Mouse (Mus musculus) CH12.LX (cell line): Measurements from ENCODE around the gene A430078G23Rik. TPM values are rescaled to one million over a fixed set of nuclear protein-coding genes. Genes with fewer than 3 reads are reported as not detected.

ENCODE experiments used
- DNase-seq: peaks from one replicate; pipeline ENCODE4 v3.0.0-alpha.2; 2013; ENCODE audit errors: extremely low read depth
- H3K27ac ChIP-seq: 2 replicates; pipeline ENCODE4 v1.5.1; 2012; ENCODE audit warnings: low read depth, mild to moderate bottlenecking, control low read depth, moderate library complexity; ENCODE audit not compliant: insufficient read depth
- H3K27me3 ChIP-seq: replicated peaks from 2 replicates; pipeline ENCODE3; 2012; ENCODE audit warnings: inconsistent platforms
- H3K36me3 ChIP-seq, 2 experiments: replicated peaks in 1 of 2; 2 replicates each; pipeline versions ENCODE3 to v1.6.1; 2012; ENCODE audit warnings: inconsistent platforms in 1 of 2, low read length in 1 of 2, mild to moderate bottlenecking in 1 of 2, mixed read lengths in 1 of 2, moderate library complexity in 1 of 2; ENCODE audit not compliant: control insufficient read depth in 1 of 2, insufficient read depth in 1 of 2
- H3K4me1 ChIP-seq, 2 experiments: 2 replicates each; pipeline ENCODE4 v1.6.1; 2012; ENCODE audit warnings: inconsistent platforms in 1 of 2, moderate library complexity in 1 of 2; ENCODE audit not compliant: insufficient read depth in 2 of 2, control insufficient read depth in 1 of 2
- H3K4me2 ChIP-seq: 2 replicates; pipeline ENCODE4 v1.6.1; 2012; ENCODE audit warnings: low read depth, mild to moderate bottlenecking, control low read depth; ENCODE audit not compliant: poor library complexity, insufficient read depth, severe bottlenecking
- H3K4me3 ChIP-seq, 3 experiments: fragments of 150-350 bp in 1 of 3; sonication (generic) in 1 of 3; replicated peaks in 1 of 3; 2 replicates each; pipeline versions ENCODE3 to v1.5.1; 2011 to 2012; ENCODE audit warnings: low read depth in 2 of 3, low read length in 2 of 3, mild to moderate bottlenecking in 2 of 3, moderate library complexity in 2 of 3, control low read depth in 1 of 3, improper control_type of control experiment in 1 of 3, inconsistent platforms in 1 of 3, mixed read lengths in 1 of 3; ENCODE audit not compliant: poor library complexity in 1 of 3
- H3K79me2 ChIP-seq: replicated peaks from 2 replicates; pipeline ENCODE4 v1.6.1; 2012; ENCODE audit warnings: mild to moderate bottlenecking, moderate library complexity; ENCODE audit not compliant: control insufficient read depth, poor library complexity, insufficient read depth, severe bottlenecking; ENCODE audit errors: extremely low read depth
- H3K9ac ChIP-seq: 2 replicates; pipeline ENCODE4 v1.6.1; 2012; ENCODE audit warnings: low read depth, mild to moderate bottlenecking, control low read depth, moderate library complexity; ENCODE audit not compliant: insufficient read depth
- H3K9me3 ChIP-seq: replicated peaks from 2 replicates; pipeline ENCODE3; 2012; ENCODE audit warnings: low read length, inconsistent platforms, mixed read lengths
- BHLHE40 ChIP-seq: IDR thresholded peaks from 2 replicates; pipeline ENCODE4 v1.6.1; 2011; ENCODE audit warnings: mild to moderate bottlenecking, low read depth, low read length, improper control_type of control experiment
- CHD1 ChIP-seq: IDR thresholded peaks from 2 replicates; pipeline ENCODE4 v1.6.1; 2012; ENCODE audit warnings: low read depth, low read length, improper control_type of control experiment, inconsistent platforms
- ELF1 ChIP-seq: IDR thresholded peaks from 2 replicates; pipeline ENCODE4 v1.6.1; 2014; ENCODE audit warnings: low read depth, mild to moderate bottlenecking, inconsistent platforms, low read length, improper control_type of control experiment
- ETS1 ChIP-seq: conservative IDR thresholded peaks from 2 replicates; pipeline ENCODE4 v1.6.1; 2012; ENCODE audit warnings: low read depth, mild to moderate bottlenecking, inconsistent platforms, low read length, improper control_type of control experiment, moderate library complexity
- GABPA ChIP-seq: IDR thresholded peaks from 2 replicates; pipeline ENCODE4 v1.6.1; 2012; ENCODE audit warnings: low read depth, low read length, improper control_type of control experiment, inconsistent platforms; ENCODE audit not compliant: insufficient replicate concordance
- HCFC1 ChIP-seq: IDR thresholded peaks from 2 replicates; pipeline ENCODE4 v1.6.1; 2012; ENCODE audit warnings: low read depth, mild to moderate bottlenecking, inconsistent platforms, low read length, improper control_type of control experiment
- JUND ChIP-seq: conservative IDR thresholded peaks from 2 replicates; pipeline ENCODE4 v1.6.1; 2011; ENCODE audit warnings: low read depth, low read length, improper control_type of control experiment
- KAT2A ChIP-seq: IDR thresholded peaks from 2 replicates; pipeline ENCODE4 v1.6.1; 2012; ENCODE audit warnings: low read length, improper control_type of control experiment, inconsistent platforms; ENCODE audit not compliant: insufficient replicate concordance
- MAX ChIP-seq: IDR thresholded peaks from 2 replicates; pipeline ENCODE4 v1.6.1; 2011; ENCODE audit warnings: low read length, improper control_type of control experiment
- MEF2A ChIP-seq: IDR thresholded peaks from 2 replicates; pipeline ENCODE4 v1.6.1; 2014; ENCODE audit warnings: low read depth, mild to moderate bottlenecking, inconsistent platforms, low read length, improper control_type of control experiment, borderline replicate concordance
- MXI1 ChIP-seq: IDR thresholded peaks from 2 replicates; pipeline ENCODE4 v1.6.1; 2011; ENCODE audit warnings: mild to moderate bottlenecking, low read depth, low read length, improper control_type of control experiment
- MYC ChIP-seq: IDR thresholded peaks from 2 replicates; pipeline ENCODE4 v1.6.1; 2011; ENCODE audit warnings: low read depth, mild to moderate bottlenecking, improper control_type of control experiment, low read length
- NELFE ChIP-seq: IDR thresholded peaks from 2 replicates; pipeline ENCODE4 v1.6.1; 2011; ENCODE audit warnings: low read depth, low read length, improper control_type of control experiment
- NRF1 ChIP-seq: IDR thresholded peaks from 2 replicates; pipeline ENCODE4 v1.6.1; 2014; ENCODE audit warnings: low read depth, mild to moderate bottlenecking, inconsistent platforms, low read length, improper control_type of control experiment, moderate library complexity
- PAX5 ChIP-seq: IDR thresholded peaks from 2 replicates; pipeline ENCODE4 v1.6.1; 2012; ENCODE audit warnings: low read length, inconsistent platforms, mixed read lengths
- POLR2AphosphoS2 ChIP-seq: IDR thresholded peaks from 2 replicates; pipeline ENCODE4 v1.6.1; 2011; ENCODE audit warnings: low read depth, low read length, improper control_type of control experiment
- RCOR1 ChIP-seq: conservative IDR thresholded peaks from 2 replicates; pipeline ENCODE4 v1.6.1; 2012; ENCODE audit warnings: low read depth, mild to moderate bottlenecking, inconsistent platforms, low read length, improper control_type of control experiment
- SMC3 ChIP-seq: IDR thresholded peaks from 2 replicates; pipeline ENCODE4 v1.6.1; 2011; ENCODE audit warnings: low read depth, low read length, improper control_type of control experiment
- TCF12 ChIP-seq: IDR thresholded peaks from 2 replicates; pipeline ENCODE4 v1.6.1; 2014; ENCODE audit warnings: low read depth, mild to moderate bottlenecking, inconsistent platforms, low read length, improper control_type of control experiment
- UBTF ChIP-seq: IDR thresholded peaks from 2 replicates; pipeline ENCODE4 v1.6.1; 2012; ENCODE audit warnings: low read depth, mild to moderate bottlenecking, inconsistent platforms, low read length, improper control_type of control experiment, moderate library complexity
- USF2 ChIP-seq: conservative IDR thresholded peaks from 2 replicates; pipeline ENCODE4 v1.6.1; 2011; ENCODE audit warnings: low read depth, low read length, improper control_type of control experiment
- ZC3H11A ChIP-seq: IDR thresholded peaks from 2 replicates; pipeline ENCODE4 v1.6.1; 2012; ENCODE audit warnings: low read depth, mild to moderate bottlenecking, inconsistent platforms, low read length, improper control_type of control experiment
- ZKSCAN1 ChIP-seq: IDR thresholded peaks from 2 replicates; pipeline ENCODE4 v1.6.1; 2012; ENCODE audit warnings: low read depth, inconsistent platforms, low read length, improper control_type of control experiment, borderline replicate concordance
- ZMIZ1 ChIP-seq: IDR thresholded peaks from 2 replicates; pipeline ENCODE4 v1.6.1; 2012; ENCODE audit warnings: low read depth, mild to moderate bottlenecking, inconsistent platforms, low read length, improper control_type of control experiment
- ZNF384 ChIP-seq: IDR thresholded peaks from 2 replicates; pipeline ENCODE4 v1.6.1; 2012; ENCODE audit warnings: low read depth, low read length, improper control_type of control experiment, inconsistent platforms
- dilution Hi-C: fragments of 300-500 bp; cut with MboI; formaldehyde crosslinking; loops from 2 replicates; pipeline ENCODE4 v1.14.3; 2020; ENCODE audit warnings: low sequenced_read_pairs; ENCODE audit not compliant: extremely low pct_unique_long_range_greater_than_20kb, extremely low pct_ligation_motif_present
- in situ Hi-C: fragments of 300-500 bp; cut with MboI; formaldehyde crosslinking; loops from 3 replicates; pipeline ENCODE4 v1.14.3; 2019; ENCODE audit warnings: low sequenced_read_pairs, low pct_ligation_motif_present, low pct_unique_long_range_greater_than_20kb, mixed read lengths
- polyA plus RNA-seq: library from polyadenylated mRNA; unstranded; fragments of >175 nt; gene quantifications from 2 replicates; pipeline ENCODE4 v1.2.1, GENCODE M21; 2012; ENCODE audit warnings: low read depth; ENCODE audit not compliant: insufficient read length
- total RNA-seq, 2 experiments: library from RNA; depleted of rRNA; stranded (reverse); fragments of 300-350 nt in 1 of 2; fragments of >200 nt in 1 of 2; gene quantifications; 2 replicates each; pipeline ENCODE4 v1.2.3; 2012 to 2014

Gene A430078G23Rik
- total and polyA plus RNA-seq, 3 experiments: not detected

DNA sequence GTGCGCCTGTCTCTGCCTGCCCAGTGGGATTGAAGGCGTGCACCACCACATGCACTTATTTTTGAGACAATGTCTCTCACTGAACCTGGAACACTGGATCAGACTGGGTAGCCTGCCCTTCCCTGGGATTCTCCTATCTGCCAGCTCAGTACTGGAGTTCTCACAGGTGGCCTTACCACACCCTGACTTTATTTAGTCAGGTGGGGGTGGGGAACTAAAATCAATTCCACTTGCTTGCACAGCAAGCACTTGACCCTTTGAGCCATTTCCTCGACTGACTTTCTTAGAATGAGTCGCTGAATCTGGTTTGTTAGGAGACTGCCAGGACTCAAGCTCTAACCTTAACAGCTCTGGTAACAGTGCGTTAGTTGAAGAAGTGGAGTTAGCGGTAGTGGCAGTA is 500 bp upstream of the A430078G23Rik start:
- Histone ChIP-seq H3K9ac (no peak overlapping the region), H3K36me3 (no peaks in the 10 kb centered on the region), H3K4me3 (no peak overlapping the region), H3K4me1 (peaks cover 3 to 33% of the 10 kb centered on the region in 2 experiments; a peak in 3 of 4 replicates), H3K4me2 (no peak overlapping the region), H3K27ac (no peak overlapping the region), H3K27me3 (no peaks in the 10 kb centered on the region), H3K79me2 (no peaks in the 10 kb centered on the region), H3K9me3 (no peaks in the 10 kb centered on the region)
- in situ Hi-C loops (loop anchor here (10.0 kb wide), 1 partner anchor 322 kb away; the partner anchor contains the start of genes Fcor and Trappc5), dilution Hi-C loops (no loop called here)
- DNase-seq: no peak
- TF ChIP-seq MEF2A (no peak), MAX (no peak), ZC3H11A (no peak), BHLHE40 (no peak), POLR2AphosphoS2 (no peak), GABPA (no peak), USF2 (no peak), CHD1 (no peak), SMC3 (no peak), NRF1 (no peak), MYC (no peak), NELFE (no peak)

DNA sequence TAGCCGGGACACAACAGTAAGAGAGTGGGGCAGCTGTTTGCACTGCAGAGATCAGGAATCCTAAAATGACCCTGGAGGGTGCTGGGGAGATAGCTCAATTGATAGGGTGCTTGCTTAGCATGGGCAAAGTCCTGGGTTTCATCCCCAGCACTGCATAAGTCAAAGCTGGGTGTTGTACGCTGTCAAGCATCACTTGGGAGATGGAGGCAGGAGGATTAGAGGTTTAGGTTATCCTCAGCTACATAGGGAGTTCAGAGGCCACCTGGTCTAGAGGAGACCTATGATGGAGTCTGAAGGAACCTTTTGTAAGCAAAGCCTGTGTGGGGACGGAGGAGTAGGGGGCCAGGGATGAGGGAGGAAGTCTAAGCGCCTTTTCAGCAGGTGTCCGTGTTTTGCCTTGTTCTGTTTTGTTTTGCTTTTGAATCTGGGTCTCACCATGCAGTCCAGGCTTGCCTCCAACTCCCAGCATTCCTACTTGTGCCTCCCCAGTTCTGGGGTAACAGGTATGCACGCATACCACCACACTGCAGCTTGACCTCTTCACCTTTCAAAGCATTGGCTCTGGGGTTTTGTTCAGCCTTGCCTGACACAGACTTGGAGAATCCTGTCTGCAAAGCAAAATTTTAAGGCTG is 712 bp downstream of the A430078G23Rik start:
- Histone ChIP-seq H3K36me3 (no peaks in the 10 kb centered on the region), H3K27me3 (no peaks in the 10 kb centered on the region), H3K4me3 (no peak overlapping the region), H3K9me3 (no peaks in the 10 kb centered on the region), H3K4me1 (peaks cover 3 to 29% of the 10 kb centered on the region in 2 experiments; a peak in 3 of 4 replicates), H3K9ac (no peak overlapping the region), H3K4me2 (no peak overlapping the region), H3K79me2 (no peaks in the 10 kb centered on the region), H3K27ac (no peak overlapping the region)
- no peak for DNase-seq
- in situ Hi-C loops (loop anchor here (10.0 kb wide), 1 partner anchor 321 kb away; the partner anchor contains the start of genes Fcor and Trappc5), dilution Hi-C loops (no loop called here)
- TF ChIP-seq KAT2A: no peak
- no peak for TF ChIP-seq TCF12
- no peak for TF ChIP-seq NRF1
- no peak for TF ChIP-seq ELF1
- TF ChIP-seq ZKSCAN1: no peak
- TF ChIP-seq UBTF: no peak
- no peak for TF ChIP-seq ETS1
- TF ChIP-seq ZNF384: no peak
- no peak for TF ChIP-seq PAX5
- no peak for TF ChIP-seq NELFE
- no peak for TF ChIP-seq MAX
- TF ChIP-seq MXI1: no peak
- no peak for TF ChIP-seq HCFC1
- TF ChIP-seq JUND: no peak
- TF ChIP-seq ZMIZ1: no peak
- TF ChIP-seq RCOR1: no peak
